Comparison of ENCODE assay signal across 25 mouse cellular contexts in the genomic region with DNA sequence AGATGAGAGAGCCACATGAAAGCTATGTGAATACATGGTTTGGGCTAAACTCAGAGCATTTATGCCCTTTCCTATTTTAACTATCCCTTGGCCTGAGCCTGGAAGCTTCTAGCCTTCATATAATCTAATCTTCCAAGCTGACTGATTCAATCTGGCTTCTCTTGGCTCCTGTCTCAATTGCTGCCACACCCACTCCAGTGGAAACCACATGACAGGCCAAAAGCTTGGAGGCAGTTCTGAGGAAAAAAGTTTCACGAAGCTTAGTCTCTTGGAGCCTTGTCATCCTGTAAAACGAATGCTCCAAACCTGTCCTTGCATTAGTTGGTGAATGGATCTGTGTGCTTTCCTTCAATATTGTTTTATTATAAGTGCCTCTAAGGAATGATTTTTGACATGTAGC.
"Had no signal": no experiment of that assay in that cellular context is flagged by ENCODE, and none has a peak within 500 bp of the region (broad histone marks: within the 10 kb centered on the region; RNA-seq: fewer than 3 reads in every experiment).

No protein-coding gene starts in this region.

- H3K27me3 ChIP-seq: embryonic facial prominence, embryonic 12.5 days; embryonic facial prominence, embryonic 13.5 days; embryonic facial prominence, embryonic 15.5 days; forebrain, embryonic 12.5 days; forebrain, embryonic 13.5 days; forebrain, embryonic 15.5 days had no signal

- H3K4me1 ChIP-seq: embryonic facial prominence, embryonic 10.5 days; embryonic facial prominence, embryonic 12.5 days; embryonic facial prominence, embryonic 13.5 days; embryonic facial prominence, embryonic 15.5 days; forebrain, embryonic 10.5 days; forebrain, embryonic 12.5 days; forebrain, embryonic 13.5 days; forebrain, embryonic 15.5 days; heart, embryonic 10.5 days had no signal

- DNase-seq: cerebellum, adult 9-11 months; cerebellum, postnatal 10 days; cerebellum, postnatal 14 days; cerebellum, postnatal 25 days; cerebellum, postnatal 36 days; embryo, embryonic 11 days; forebrain, postnatal 0 days; gastrocnemius, postnatal 14 days; gastrocnemius, postnatal 25 days; gastrocnemius, postnatal 36 days; heart, adult 18-20 months; heart, adult 2 months had no signal

- H3K36me3 ChIP-seq: embryonic facial prominence, embryonic 10.5 days; embryonic facial prominence, embryonic 12.5 days; embryonic facial prominence, embryonic 13.5 days; embryonic facial prominence, embryonic 15.5 days; forebrain, embryonic 10.5 days; forebrain, embryonic 12.5 days; forebrain, embryonic 15.5 days; heart, embryonic 10.5 days had no signal

- H3K9me3 ChIP-seq: embryonic facial prominence, embryonic 10.5 days; embryonic facial prominence, embryonic 13.5 days; embryonic facial prominence, embryonic 15.5 days; forebrain, embryonic 12.5 days; forebrain, embryonic 13.5 days; forebrain, embryonic 15.5 days; heart, embryonic 10.5 days had no signal

- ATAC-seq: forebrain, embryonic 13.5 days; forebrain, embryonic 14.5 days; forebrain, embryonic 15.5 days; forebrain, embryonic 16.5 days; forebrain, postnatal 0 days had no signal

- H3K4me2 ChIP-seq: embryonic facial prominence, embryonic 12.5 days; embryonic facial prominence, embryonic 13.5 days; embryonic facial prominence, embryonic 15.5 days; forebrain, embryonic 12.5 days; forebrain, embryonic 13.5 days; forebrain, embryonic 15.5 days; heart, embryonic 11.5 days had no signal

- H3K27ac ChIP-seq: embryonic facial prominence, embryonic 10.5 days; embryonic facial prominence, embryonic 12.5 days; embryonic facial prominence, embryonic 13.5 days; embryonic facial prominence, embryonic 15.5 days; forebrain, embryonic 10.5 days; forebrain, embryonic 12.5 days; forebrain, embryonic 13.5 days; forebrain, embryonic 15.5 days; heart, adult 2 months; heart, embryonic 10.5 days had no signal

- H3K4me3 ChIP-seq: embryonic facial prominence, embryonic 10.5 days; embryonic facial prominence, embryonic 12.5 days; embryonic facial prominence, embryonic 13.5 days; embryonic facial prominence, embryonic 15.5 days; erythroblast, embryonic 14.5 days; forebrain, embryonic 10.5 days; forebrain, embryonic 12.5 days; forebrain, embryonic 13.5 days; forebrain, embryonic 15.5 days; heart, adult 2 months; heart, embryonic 10.5 days had no signal

- H3K9ac ChIP-seq: embryonic facial prominence, embryonic 12.5 days; embryonic facial prominence, embryonic 13.5 days; embryonic facial prominence, embryonic 15.5 days; forebrain, embryonic 12.5 days; forebrain, embryonic 13.5 days; forebrain, embryonic 15.5 days; forebrain, postnatal 0 days had no signal
